Mouse (Mus musculus): Measurements from ENCODE around the gene Lrp10. TPM values are rescaled to one million over a fixed set of nuclear protein-coding genes. Genes with fewer than 3 reads are reported as not detected.

Gene Lrp10
- polyA plus RNA-seq, 1 experiment = 22.9 TPM

GRCm38 (mm10) chr14:54432837-54433830 is 30.8 kb upstream of the Lrp10 start:
- H3K9me3 ChIP-seq (replicated peaks; ENCODE audit: control insufficient read depth, insufficient read depth, low read length, poor library complexity, severe bottlenecking) = no peaks in the 10 kb centered on the region
- peaks cover 9% of the 10 kb centered on the region for H3K36me3 ChIP-seq (ENCODE audit: control insufficient read depth, insufficient read depth, low read length, poor library complexity, severe bottlenecking)
- H3K4me3 ChIP-seq (ENCODE audit: low read depth, low read length) = peak overlapping the region; percentile 65
- H3K4me1 ChIP-seq (ENCODE audit: control insufficient read depth, insufficient read depth, low read length) = peaks cover 2% of the 10 kb centered on the region
- H3K27me3 ChIP-seq (ENCODE audit: control insufficient read depth, insufficient read depth, low read length, poor library complexity, severe bottlenecking) = no peaks in the 10 kb centered on the region
- H3K27ac ChIP-seq (ENCODE audit: insufficient read depth, low read length) = peak overlapping the region; percentile 5; the same call in 1 of the 2 replicates
- peak overlapping the region; percentile 94 for H3K9ac ChIP-seq (ENCODE audit: low read depth, poor library complexity, severe bottlenecking)
- TF ChIP-seq EP300 (IDR thresholded peaks at IDR 0.05; ENCODE audit: insufficient read depth, low read depth, low read length) = no peak

- peak overlapping the region; percentile 94 for H3K9ac ChIP-seq (ENCODE audit: low read depth, poor library complexity, severe bottlenecking)
- no peak overlapping the region for H3K4me3 ChIP-seq (ENCODE audit: low read depth, low read length)
- 0 out of 2 replicates have a peak overlapping the region, but pooled peaks have one; percentile 20 for H3K27ac ChIP-seq (ENCODE audit: insufficient read depth, low read length)
- peaks cover 9% of the 10 kb centered on the region for H3K36me3 ChIP-seq (ENCODE audit: control insufficient read depth, insufficient read depth, low read length, poor library complexity, severe bottlenecking)
- no peaks in the 10 kb centered on the region for H3K27me3 ChIP-seq (ENCODE audit: control insufficient read depth, insufficient read depth, low read length, poor library complexity, severe bottlenecking)
- H3K9me3 ChIP-seq (replicated peaks; ENCODE audit: control insufficient read depth, insufficient read depth, low read length, poor library complexity, severe bottlenecking) = no peaks in the 10 kb centered on the region
- peaks cover 2% of the 10 kb centered on the region for H3K4me1 ChIP-seq (ENCODE audit: control insufficient read depth, insufficient read depth, low read length)
- no peak for TF ChIP-seq CTCF (IDR thresholded peaks at IDR 0.05; ENCODE audit: low read depth, low read length)
- TF ChIP-seq POLR2A (IDR thresholded peaks at IDR 0.05; ENCODE audit: insufficient read depth, low read length) = no peak
- TF ChIP-seq EP300 (IDR thresholded peaks at IDR 0.05; ENCODE audit: insufficient read depth, low read depth, low read length) = 0 out of 2 replicates have a peak, but pooled peaks have one; percentile 16
Observed at GRCm38 (mm10) chr14:54433941-54434531, 29.9 kb upstream of the Lrp10 start.

GRCm38 (mm10) chr14:54435194-54435918 is 28.6 kb upstream of the Lrp10 start:
- no peak overlapping the region for H3K27ac ChIP-seq (ENCODE audit: insufficient read depth, low read length)
- H3K27me3 ChIP-seq (ENCODE audit: control insufficient read depth, insufficient read depth, low read length, poor library complexity, severe bottlenecking) = no peaks in the 10 kb centered on the region
- H3K9ac ChIP-seq (ENCODE audit: low read depth, poor library complexity, severe bottlenecking) = no peak overlapping the region
- no peak for TF ChIP-seq POLR2A (IDR thresholded peaks at IDR 0.05; ENCODE audit: insufficient read depth, low read length)
- TF ChIP-seq CTCF (IDR thresholded peaks at IDR 0.05; ENCODE audit: low read depth, low read length) = no peak
- TF ChIP-seq EP300 (IDR thresholded peaks at IDR 0.05; ENCODE audit: insufficient read depth, low read depth, low read length) = no peak
- H3K9me3 ChIP-seq (replicated peaks; ENCODE audit: control insufficient read depth, insufficient read depth, low read length, poor library complexity, severe bottlenecking) = no peaks in the 10 kb centered on the region
- H3K36me3 ChIP-seq (ENCODE audit: control insufficient read depth, insufficient read depth, low read length, poor library complexity, severe bottlenecking) = no peaks in the 10 kb centered on the region
- peaks cover 2% of the 10 kb centered on the region for H3K4me1 ChIP-seq (ENCODE audit: control insufficient read depth, insufficient read depth, low read length)
- H3K4me3 ChIP-seq (ENCODE audit: low read depth, low read length) = no peak overlapping the region

GRCm38 (mm10) chr14:54439155-54439554 is 24.8 kb upstream of the Lrp10 start:
- peaks cover 12% of the 10 kb centered on the region for H3K4me1 ChIP-seq (ENCODE audit: control insufficient read depth, insufficient read depth, low read length)
- no peaks in the 10 kb centered on the region for H3K36me3 ChIP-seq (ENCODE audit: control insufficient read depth, insufficient read depth, low read length, poor library complexity, severe bottlenecking)
- no peak overlapping the region for H3K27ac ChIP-seq (ENCODE audit: insufficient read depth, low read length)
- no peaks in the 10 kb centered on the region for H3K27me3 ChIP-seq (ENCODE audit: control insufficient read depth, insufficient read depth, low read length, poor library complexity, severe bottlenecking)
- TF ChIP-seq EP300 (IDR thresholded peaks at IDR 0.05; ENCODE audit: insufficient read depth, low read depth, low read length) = no peak
- no peak for TF ChIP-seq CTCF (IDR thresholded peaks at IDR 0.05; ENCODE audit: low read depth, low read length)
- no peak for TF ChIP-seq POLR2A (IDR thresholded peaks at IDR 0.05; ENCODE audit: insufficient read depth, low read length)
- H3K9ac ChIP-seq (ENCODE audit: low read depth, poor library complexity, severe bottlenecking) = no peak overlapping the region
- H3K4me3 ChIP-seq (ENCODE audit: low read depth, low read length) = no peak overlapping the region
- H3K9me3 ChIP-seq (replicated peaks; ENCODE audit: control insufficient read depth, insufficient read depth, low read length, poor library complexity, severe bottlenecking) = no peaks in the 10 kb centered on the region

GRCm38 (mm10) chr14:54439610-54440009 is 24.3 kb upstream of the Lrp10 start:
- no peak overlapping the region for H3K4me3 ChIP-seq (ENCODE audit: low read depth, low read length)
- H3K36me3 ChIP-seq (ENCODE audit: control insufficient read depth, insufficient read depth, low read length, poor library complexity, severe bottlenecking) = no peaks in the 10 kb centered on the region
- TF ChIP-seq POLR2A (IDR thresholded peaks at IDR 0.05; ENCODE audit: insufficient read depth, low read length) (no peak), EP300 (IDR thresholded peaks at IDR 0.05; ENCODE audit: insufficient read depth, low read depth, low read length) (no peak), CTCF (IDR thresholded peaks at IDR 0.05; ENCODE audit: low read depth, low read length) (no peak)
- H3K9ac ChIP-seq (ENCODE audit: low read depth, poor library complexity, severe bottlenecking) = no peak overlapping the region
- H3K4me1 ChIP-seq (ENCODE audit: control insufficient read depth, insufficient read depth, low read length) = peaks cover 10% of the 10 kb centered on the region
- H3K27me3 ChIP-seq (ENCODE audit: control insufficient read depth, insufficient read depth, low read length, poor library complexity, severe bottlenecking) = no peaks in the 10 kb centered on the region
- no peak overlapping the region for H3K27ac ChIP-seq (ENCODE audit: insufficient read depth, low read length)
- no peaks in the 10 kb centered on the region for H3K9me3 ChIP-seq (replicated peaks; ENCODE audit: control insufficient read depth, insufficient read depth, low read length, poor library complexity, severe bottlenecking)
